ENCODE assay signal across 16 mouse cellular contexts in genomic region chr12:26589091-26589490, GRCm38 (mm10).
A peak's percentile ranks its signal among the peaks of the same experiment; 100 is the strongest.
DNase-seq lines count a peak whose midpoint lies in the region; TF ChIP-seq lines count a peak whose summit lies in the region.
"Had no signal": no experiment of that assay in that cellular context is flagged by ENCODE, and none has a peak within 500 bp of the region (broad histone marks: within the 10 kb centered on the region; RNA-seq: fewer than 3 reads in every experiment).

No protein-coding gene starts in this region.

- no peak for TF ChIP-seq POLR2A in brain, embryonic 14.5 days (IDR thresholded peaks at IDR 0.05; ENCODE audit: borderline replicate concordance, extremely low read depth, insufficient read depth, insufficient read length, poor library complexity, severe bottlenecking)

- DNase-seq in layer of hippocampus, adult 11-12 months (ENCODE audit: low spot score) = peak; percentile 11
- no peak for DNase-seq in layer of hippocampus, adult 9-10 months (ENCODE audit: low spot score)
- peak; percentile 50 for DNase-seq in brain, embryonic 14.5 days (ENCODE audit: low read depth)
- DNase-seq in frontal cortex, adult 2 months (ENCODE audit: extremely low spot score in 1 of 2, low spot score in 1 of 2) = peak; percentile 70 to 74
- DNase-seq in left cerebral cortex, postnatal 36 days (ENCODE audit: low spot score in 2 of 2) = peak; percentile 21 to 33
- no peak for DNase-seq in yolk sac, embryonic 10.5 days (ENCODE audit: low spot score)
- no peak for DNase-seq in adrenal gland, adult 8-10 months
- DNase-seq: adrenal gland, postnatal 14 days; B cell, adult 2 months; cerebellum, adult 8-10 months; gastrocnemius, postnatal 25 days; kidney, adult 18-20 months; kidney, postnatal 10 days; liver; lung, adult 18-20 months; thymus, postnatal 4 days had no signal

- TF ChIP-seq CTCF in brain, embryonic 14.5 days (IDR thresholded peaks at IDR 0.05; ENCODE audit: borderline replicate concordance, extremely low read depth, insufficient read depth, insufficient read length) = no peak

- intact Hi-C loops in left cerebral cortex, postnatal 36 days (cut with DNase I) = no loop called here

Comparison
In these comparisons a context has a peak if more than half of its experiments do, and no peak if none do; other contexts are left out.
1. DNase-seq: peak in layer of hippocampus, adult 11-12 months (single experiment), brain, embryonic 14.5 days (single experiment), frontal cortex, adult 2 months (2 of 2) and left cerebral cortex, postnatal 36 days (2 of 2); none in layer of hippocampus, adult 9-10 months (single experiment), yolk sac, embryonic 10.5 days (single experiment) and adrenal gland, adult 8-10 months (single experiment).